Mouse (Mus musculus) ES-CJ7 (cell line): ENCODE results near the gene Dlgap4.
"Not testable (repeated sequence)": the region's sequence is repeated elsewhere in the genome, so short reads cannot be mapped to it uniquely, and the experiment has no call there.

Experiments used
- DNase-seq: peaks from one replicate; pipeline ENCODE4 v3.0.0; 2011; ENCODE audit warnings: low read depth, low spot score

The Dlgap4 gene

DNA sequence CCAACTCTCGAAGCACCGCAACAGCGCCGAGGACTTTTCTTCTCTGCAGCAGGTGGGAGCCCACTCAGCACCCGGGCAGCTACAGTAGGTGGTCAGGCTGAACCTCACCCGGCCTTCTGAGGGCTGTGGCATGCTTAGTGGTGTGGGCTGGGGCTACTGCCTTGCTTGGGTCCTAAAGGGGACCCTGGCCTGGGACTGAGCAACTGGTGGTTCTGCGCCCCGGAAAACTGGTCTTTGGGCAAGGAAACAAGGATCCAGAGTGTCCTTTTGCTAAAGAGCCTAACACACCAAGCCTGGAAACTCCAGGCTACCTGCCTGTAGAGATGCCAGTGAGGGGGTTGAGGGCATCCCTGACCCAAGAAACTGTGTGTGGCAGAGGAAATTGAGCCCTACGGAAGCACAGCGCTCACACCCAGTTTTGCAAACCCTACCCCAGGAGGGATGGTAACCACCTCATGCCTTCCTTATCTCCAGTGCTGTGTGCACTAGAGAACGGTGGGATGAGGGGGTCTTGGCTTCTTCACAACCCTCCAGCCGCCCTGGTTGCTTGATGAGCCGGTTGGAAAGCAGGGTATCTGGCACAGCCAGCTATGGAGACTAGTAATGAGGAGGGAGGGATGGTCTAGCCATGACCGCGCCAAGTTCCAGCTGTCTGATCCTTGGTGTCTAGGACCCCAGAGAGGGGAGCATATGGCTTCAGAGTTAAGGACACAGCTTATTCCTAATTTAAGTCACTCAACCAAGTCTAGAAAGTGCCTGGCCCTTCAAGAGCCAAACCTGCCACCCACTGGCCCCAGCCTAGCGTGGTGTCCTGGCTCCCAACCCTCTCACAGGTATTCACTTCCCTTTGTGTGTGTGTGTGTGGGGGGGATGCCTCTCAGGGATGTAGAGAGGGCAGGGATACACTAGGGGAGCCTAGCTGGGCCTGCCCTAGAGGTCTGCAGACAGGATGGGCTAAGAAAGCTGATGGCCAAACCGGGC is 162.2 kb downstream of the Dlgap4 start:
- no peak for DNase-seq

DNA sequence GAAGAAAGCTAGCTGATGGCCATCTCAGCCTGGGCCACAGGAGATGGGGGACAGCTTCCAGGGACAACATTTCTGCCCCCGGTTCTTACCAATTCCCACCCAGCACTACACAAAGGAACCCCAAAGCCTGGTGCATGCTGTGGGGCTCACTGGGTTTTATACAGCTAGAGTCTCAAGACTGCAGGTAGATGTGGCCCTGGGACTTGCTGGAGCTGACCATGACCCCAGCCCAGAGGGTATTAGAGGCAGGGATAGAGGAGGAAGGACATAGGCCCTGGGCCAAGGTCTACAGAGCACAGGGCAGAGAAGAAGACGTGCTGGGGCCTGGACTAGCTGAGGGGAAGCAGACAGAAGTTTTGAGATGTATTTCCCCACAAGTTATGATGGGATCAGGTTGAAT is 163.4 kb downstream of the Dlgap4 start:
- no peak for DNase-seq

DNA sequence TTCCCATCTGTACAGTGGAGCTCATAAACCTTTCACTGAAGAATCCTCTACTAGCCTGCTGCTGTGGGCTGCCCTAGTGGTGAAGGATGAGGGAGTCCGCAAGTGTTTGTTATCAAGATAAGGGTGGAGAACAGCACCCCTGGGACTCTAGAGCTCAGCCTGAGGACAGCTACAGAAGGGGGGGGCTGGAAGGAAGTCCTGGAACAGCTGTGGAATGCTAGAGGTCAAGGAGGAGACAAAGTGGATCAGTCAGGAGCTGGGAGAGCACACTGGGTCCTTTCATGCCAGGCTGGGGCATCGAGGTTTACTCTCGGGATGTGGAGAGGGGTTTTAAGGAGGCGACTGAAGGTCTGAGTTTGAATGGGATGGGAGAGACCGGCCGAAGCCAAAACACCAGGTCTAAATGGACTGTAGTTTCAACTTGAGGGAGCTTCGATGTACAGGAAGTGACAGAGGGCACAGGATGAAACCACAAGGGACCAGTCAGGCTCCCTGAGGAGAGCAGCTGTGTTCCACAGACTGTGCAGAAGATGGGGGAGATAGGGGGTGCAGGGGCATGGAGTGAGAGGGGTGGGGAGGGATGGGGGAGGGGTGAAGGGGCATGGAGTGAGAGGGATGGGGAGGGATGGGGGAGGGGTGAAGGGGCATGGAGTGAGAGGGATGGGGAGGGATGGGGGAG is 164.0 kb downstream of the Dlgap4 start:
- DNase-seq: no peak

DNA sequence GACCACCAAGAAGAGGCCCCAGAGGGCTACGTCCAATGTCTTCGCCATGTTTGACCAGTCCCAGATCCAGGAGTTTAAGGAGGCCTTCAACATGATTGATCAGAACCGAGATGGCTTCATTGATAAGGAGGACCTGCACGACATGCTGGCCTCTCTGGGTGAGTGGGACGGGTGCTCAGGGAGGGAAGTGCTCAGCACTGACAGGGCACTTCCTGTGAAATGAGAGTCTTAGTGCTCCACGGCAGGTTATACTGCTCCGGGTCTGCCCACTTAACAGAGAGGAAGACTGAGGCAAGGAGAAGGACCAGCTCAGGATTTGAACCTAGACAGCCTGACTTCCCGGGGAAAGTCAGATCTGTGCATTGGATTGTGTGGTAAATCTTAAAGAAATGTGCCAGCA is 165.1 kb downstream of the Dlgap4 start:
- no peak for DNase-seq

DNA sequence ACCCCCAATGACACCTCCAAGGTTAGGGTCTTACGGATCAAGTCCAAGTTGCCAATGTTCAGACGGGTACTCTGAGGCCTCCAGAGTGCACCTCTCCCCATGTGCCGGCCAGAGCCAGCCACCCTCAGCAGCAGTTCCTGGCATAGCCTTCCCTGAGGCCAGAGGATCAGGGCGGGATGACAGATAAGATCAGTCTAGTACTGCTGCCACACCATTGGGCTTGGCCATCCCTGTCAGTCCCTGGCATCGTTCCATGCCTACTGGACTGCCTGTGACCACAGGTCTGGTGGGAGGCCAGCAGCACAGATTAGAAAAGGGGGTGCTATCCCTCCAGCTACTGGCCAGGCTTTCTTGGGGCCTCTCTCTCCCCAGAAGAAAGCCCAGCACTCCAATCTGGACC is 165.5 kb downstream of the Dlgap4 start:
- DNase-seq: no peak

DNA sequence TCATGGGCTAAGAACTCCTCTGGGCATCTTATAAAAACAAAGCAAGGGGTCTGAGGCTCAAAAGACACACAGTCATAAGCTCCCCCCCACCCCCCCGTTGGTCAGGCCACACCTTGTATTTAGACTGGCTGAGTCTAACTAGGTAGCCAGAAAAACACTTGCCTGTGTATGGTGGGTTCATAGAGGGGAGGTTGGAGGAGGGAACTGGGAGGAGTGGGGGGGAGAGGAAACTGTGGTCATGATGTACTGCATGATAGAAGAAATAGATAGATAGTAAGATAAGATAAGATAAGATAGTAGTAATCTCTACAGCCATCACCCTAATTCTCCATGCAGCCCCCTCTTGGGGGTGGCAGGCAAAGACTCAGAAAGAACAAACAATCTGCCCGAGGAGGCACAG is 166.0 kb downstream of the Dlgap4 start:
- DNase-seq: no peak

DNA sequence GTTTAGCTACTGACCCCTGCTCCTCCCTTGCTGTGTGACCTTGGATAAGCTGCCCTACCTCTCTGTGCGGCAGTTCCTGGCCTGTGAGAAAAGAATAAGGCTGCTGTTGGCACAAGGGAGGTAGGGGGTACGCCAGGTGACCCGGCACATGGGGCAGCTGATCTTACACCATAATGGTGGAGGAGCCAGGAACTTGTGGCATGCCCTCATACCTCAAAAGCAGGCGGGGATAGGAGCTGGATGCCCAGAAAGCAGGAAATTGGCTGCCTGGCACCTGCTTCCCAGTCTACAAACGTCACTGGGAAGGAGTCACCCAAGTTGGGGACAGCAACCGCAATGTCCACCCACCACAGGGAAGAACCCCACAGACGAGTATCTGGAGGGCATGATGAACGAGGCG is 166.6 kb downstream of the Dlgap4 start:
- DNase-seq: no peak

DNA sequence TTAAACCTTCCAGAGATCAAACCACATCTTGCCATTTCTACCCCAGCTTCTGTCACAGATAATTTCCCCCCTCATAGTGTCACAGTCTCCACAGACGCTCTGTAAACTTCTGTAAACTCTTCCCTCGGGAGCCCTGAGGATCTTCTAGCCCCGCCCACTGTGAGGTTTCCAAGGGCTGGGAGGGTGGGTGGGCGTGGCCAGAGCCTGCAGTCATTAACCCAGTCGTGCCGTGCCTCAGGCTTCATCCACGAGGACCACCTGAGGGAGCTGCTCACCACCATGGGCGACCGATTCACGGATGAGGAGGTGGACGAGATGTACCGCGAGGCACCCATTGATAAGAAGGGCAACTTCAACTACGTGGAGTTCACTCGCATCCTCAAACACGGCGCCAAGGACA is 167.2 kb downstream of the Dlgap4 start:
- DNase-seq: peak; percentile 59

DNA sequence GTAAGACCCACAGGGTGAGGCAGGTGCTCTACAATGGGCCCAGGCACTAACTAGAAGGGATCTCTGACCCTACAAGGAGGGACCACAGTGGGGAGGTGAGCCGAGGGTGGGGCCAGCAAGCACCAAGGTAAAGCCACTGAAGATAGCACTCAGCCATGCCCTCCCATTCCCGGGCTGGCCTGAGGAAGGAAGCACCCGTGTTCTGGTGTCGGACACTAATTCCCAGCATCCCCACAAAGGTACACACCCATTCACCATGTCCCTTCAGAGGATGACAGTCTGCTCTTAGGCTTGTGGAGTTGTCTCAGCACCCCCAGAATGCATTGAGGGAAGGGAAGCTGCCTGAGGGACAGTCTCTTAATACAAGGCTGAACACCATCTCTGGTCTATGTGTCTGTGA is 167.8 kb downstream of the Dlgap4 start:
- DNase-seq: no peak

DNA sequence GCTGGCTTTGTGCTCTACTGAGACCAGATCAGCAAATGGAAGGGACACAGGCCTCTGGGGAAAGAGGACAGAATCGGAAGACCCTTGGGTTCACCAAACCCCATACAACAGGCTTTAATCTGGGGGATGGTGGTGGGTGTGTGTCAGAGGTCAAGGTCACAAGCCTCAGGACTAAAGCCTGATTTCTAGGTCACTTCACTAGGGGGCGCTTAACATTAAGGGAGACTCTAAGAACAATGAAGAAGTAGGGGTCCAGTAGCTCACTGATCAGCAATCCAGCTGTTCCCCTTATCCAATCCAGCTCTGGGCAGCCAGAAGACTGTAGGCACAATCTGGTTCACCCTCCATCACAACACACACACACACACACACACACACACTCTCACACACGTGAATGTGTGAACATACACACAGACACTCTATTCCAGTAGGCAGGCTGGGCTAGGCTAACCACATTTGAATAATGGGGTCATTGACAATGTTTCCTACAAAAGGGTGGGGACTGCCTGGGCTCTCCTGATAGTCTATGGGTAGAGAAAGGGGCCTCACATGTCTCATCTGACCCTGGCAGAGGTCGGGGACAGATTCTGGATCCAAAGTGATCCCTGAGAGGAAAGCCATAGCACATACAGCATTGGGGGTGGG is 168.5 kb downstream of the Dlgap4 start:
- DNase-seq: peak; percentile 60

DNA sequence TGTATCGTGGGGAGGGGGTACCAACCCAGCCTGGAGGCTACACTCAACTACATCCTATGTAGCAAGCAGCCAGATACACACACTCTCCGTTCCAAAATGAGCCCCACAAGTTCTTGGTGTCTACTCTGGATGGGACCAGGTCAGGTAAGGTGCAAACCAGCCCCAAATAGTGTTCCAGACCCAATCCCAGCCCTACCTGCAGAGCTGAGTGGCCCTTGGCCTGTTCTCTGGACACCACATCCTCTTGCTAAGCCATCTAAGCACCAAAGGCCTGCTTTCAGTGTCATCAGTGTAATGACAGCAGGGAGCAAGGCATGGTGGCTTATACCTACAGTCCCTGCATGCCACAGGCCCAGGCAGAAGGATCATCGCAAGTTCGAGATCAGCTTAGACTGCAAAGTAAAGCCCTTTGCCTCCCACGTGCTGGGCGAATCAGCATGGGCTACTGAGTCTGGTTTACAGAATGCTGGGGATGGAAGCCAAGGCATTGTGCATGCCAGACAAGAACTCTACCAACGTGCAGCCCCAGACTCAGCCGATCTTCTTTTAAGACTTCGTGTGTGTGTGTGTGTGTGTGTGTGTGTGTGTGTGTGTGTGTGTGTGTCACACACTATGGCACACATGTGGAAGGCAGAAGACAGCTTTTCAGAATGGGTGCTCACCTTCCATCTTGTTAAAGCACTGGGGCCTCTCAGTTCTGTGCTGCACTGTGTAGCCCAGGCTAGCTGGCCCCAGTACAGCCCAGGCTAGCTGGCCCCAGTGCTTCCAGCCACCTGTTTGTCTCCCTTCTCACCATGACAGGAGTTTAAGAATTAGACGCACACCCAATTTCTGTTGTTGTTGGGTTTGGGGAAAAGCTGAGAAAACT is 169.2 kb downstream of the Dlgap4 start:
- DNase-seq: no peak

DNA sequence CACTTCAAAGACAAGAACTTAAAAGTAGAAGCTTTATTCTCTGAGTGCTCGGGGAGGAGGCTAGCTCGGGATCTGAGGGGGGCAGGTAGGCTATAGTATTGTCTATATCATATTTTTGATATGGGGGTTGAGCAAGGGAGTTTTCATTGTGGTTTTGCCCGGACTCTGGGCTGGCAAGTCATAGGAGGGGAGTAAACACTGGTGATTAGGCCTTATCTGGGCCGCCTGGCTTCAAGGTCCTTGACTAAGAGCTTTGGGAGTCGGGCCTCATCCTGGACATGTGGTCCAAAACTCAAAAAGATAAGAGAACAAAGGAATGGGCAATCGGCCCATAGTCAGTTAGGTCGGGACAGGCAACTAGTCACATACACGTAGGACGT is 169.8 kb downstream of the Dlgap4 start:
- DNase-seq: no peak

DNA sequence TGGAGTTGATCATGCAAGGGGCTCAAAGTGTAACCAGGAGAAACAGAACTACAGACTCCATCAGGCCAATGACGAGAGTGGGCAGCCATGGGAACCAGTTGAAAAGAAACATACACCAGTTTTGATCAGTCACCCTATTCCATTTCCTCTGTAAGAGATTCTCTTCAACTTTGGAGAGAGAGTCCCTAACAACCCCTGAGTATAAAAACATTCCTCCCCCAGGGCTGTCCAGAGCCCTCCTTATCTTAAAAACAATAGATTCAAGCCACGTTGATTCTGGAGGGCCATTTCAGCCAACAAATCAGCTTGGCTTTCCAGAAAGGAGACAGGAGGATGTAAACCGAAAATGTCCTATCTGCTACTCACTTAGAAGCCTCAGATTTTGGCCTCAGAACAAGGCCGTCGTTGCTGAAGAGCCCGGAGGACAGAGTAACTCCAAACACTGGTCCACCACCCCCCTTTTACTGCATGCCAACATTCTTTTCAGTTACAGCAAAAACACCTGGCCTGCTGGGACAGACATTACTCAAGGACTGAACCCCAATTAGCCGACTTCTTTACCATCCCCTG is 170.6 kb downstream of the Dlgap4 start:
- no peak for DNase-seq

DNA sequence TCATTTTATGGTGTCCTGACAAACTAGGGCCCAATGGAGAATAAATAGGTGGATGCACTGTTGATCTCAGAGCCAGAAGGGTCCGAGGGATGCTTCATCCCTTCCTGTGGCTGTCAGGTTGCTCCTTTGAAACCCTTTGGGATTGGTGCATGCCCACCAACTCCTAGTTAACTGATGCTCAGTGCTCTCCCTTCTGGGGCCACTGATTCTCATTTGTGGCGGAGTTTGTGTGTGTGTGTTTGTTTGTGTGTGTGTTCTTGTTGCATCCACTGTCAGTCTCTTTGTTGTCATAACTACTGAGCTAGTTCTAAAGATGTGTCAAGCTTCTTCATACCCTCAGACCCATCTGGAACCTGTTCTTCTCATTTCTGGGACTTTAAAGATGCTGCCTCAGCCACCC is 171.4 kb downstream of the Dlgap4 start:
- DNase-seq: no peak

DNA sequence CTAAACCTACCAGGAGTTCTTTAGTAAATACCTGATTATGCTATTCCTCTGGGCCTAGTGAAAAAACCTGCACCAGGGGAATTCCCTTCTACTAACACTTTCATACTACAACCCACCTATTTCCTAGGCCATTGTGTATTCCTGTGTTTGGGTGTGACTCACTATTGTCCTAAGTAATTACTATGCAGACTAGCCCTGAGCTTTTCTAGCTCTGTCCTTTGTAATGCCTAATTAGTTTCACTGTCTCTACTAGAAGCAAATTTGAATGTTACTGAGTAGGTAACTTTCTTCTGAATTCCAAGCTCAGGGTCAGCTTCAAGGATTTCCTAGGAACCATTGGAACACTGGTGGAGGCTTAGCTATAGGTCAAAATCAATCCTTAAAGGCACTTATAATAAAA is 172.9 kb downstream of the Dlgap4 start:
- DNase-seq: peak; percentile 30

DNA sequence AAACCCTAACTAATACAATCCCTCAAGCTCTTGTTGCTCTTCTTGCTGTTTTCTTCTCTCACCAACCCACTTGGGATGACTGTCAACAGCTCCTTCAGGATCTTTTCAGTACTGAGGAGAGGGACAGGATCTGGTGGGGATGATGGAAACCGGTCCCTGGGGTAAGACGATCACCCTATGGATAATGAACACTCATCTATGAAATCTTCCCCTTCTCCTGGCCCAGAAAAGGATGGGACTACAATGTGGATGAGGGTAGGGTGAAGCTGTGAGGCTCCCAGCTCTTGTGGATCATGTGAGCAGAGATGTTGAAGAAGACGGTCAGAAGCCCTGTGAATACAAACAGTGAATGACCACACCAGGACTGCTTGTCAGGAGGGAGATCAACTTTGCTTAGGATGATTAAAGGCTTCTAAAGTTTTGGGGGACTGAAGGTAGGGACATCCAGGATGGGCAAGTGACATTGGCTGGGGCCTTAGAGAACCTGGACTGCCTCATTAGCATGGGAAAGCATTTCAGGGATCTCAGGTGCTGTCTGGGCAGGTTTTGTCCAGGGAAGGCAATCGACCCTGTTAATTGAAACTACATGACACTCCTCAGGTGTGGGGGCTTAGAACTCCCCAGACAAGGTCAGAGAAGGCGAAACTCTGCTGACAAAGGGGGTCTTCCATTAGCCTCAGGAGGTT is 173.7 kb downstream of the Dlgap4 start:
- DNase-seq: no peak

DNA sequence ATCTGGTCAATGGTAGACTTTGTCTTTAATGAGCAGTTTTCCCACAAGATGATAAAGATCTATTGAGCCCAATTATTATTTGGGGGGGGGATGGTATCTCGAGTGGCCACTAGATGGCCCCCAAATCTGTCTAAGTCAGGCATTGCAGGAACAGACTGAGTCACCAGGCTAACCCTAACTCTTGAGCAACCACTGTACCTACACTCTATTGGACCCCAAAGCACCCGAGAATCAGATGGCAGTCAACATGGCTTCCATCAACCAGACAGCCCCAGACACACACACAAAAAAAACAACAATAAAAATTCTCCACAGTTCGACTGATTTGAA is 174.2 kb downstream of the Dlgap4 start:
- peak; percentile 41 for DNase-seq

DNA sequence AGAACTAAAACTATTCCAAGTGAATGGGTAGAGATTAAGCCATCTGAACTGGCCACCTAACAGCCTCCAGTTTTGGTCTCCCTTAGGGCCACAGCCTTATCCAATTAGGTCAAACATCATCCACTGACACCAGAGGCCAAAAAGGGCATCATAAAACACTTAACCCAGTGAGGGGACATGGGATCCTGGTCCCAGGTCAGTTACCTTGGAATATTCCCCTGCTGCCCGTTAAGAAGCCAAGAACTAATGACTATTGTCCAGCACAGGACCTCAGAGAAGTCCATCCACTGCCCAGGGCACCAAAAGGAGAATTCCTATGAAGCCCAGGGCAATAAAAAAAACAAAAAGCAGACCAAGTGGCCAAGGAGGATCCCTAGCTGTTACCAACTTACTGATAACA is 175.3 kb downstream of the Dlgap4 start:
- no peak for DNase-seq

DNA sequence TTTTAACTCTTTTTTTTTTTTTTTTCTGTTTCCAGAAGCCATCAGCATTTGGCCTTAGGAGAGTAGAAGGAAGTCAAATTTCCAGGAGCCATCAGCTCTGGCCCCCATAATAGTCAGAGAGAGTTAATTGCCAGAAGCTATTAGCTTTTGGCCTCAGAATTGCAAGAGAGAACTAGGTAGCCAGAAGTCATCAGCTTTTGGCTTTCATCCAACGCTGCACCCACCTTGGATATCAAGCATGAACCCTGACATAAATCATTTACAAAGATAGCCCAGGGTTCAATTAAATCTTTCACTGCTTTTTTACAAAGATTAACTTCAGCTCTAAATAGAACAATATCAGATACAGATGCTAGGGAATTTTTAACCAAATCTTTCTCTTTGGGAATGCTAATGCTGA is 185.0 kb downstream of the Dlgap4 start:
- no peak for DNase-seq

DNA sequence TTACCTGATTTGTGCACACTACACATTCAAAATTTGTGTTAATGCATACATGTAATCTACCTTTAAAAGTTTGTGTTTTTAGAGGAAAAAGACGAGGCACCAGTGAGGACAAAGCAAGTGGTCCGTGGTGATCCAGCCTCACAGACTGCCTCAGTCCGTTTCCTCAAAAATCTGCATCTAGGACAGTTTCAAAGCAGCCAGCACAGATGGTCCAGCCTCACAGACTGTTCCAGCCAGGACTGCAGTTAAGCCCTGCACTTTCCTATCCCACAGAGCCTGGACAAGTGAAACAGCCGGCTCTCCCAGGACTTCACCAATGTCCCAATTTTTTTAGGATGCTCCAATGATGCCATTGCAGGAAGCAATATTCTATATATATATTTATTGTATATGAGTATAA is 187.5 kb downstream of the Dlgap4 start:
- DNase-seq: no peak

DNA sequence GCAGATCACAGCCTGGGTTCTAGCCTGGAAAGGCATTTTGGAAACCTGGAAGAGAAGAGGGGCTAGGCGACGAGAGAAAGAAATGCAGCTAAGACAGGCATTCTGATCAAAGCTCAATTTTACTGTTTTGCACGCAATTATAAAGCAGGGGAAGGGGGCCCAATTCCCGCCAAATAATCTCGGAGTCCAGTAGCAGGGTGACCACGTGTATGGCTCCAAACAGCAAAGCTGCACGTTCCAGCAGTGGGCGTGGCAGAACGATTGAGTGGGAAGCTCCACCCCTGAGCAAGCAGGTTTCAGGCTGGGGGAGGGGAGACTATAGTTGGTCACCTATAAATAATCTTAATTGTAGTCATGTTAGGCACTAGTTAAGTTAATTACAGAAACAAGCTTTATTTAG is 188.6 kb downstream of the Dlgap4 start:
- DNase-seq: not testable (repeated sequence)
